Mouse (Mus musculus) MEL (cell line): ENCODE data around the gene Pcdh9. TPM values are rescaled to one million over a fixed set of nuclear protein-coding genes. Genes with fewer than 3 reads are reported as not detected.

Experiments used
- DNase-seq: peaks from one replicate; pipeline ENCODE4 v3.0.0; 2011; ENCODE audit warnings: low read depth, low spot score
- H3K27ac ChIP-seq: 2 replicates; pipeline ENCODE4 v1.5.1; 2012; ENCODE audit warnings: low read depth, mild to moderate bottlenecking, control low read depth, low read length, moderate library complexity; ENCODE audit not compliant: control insufficient read depth
- H3K27me3 ChIP-seq, 2 experiments: fragments of 150-350 bp in 1 of 2; sonication (generic) in 1 of 2; 2 replicates each; pipeline ENCODE4 v1.6.1; 2012; ENCODE audit warnings: low read length in 2 of 2, mild to moderate bottlenecking in 2 of 2, improper control_type of control experiment in 1 of 2, moderate library complexity in 1 of 2; ENCODE audit not compliant: insufficient read depth in 2 of 2, control insufficient read depth in 1 of 2
- H3K36me3 ChIP-seq, 2 experiments: 2 replicates each; pipeline ENCODE4 v1.6.1; 2012 to 2014; ENCODE audit warnings: low read length in 2 of 2, improper control_type of control experiment in 1 of 2, inconsistent platforms in 1 of 2, mild to moderate bottlenecking in 1 of 2; ENCODE audit not compliant: insufficient read depth in 2 of 2, control insufficient read depth in 1 of 2
- H3K4me1 ChIP-seq, 2 experiments: fragments of 150-350 bp in 1 of 2; sonication (generic) in 1 of 2; 2 replicates each; pipeline ENCODE4 v1.6.1; 2012; ENCODE audit warnings: low read length in 2 of 2, improper control_type of control experiment in 1 of 2, mild to moderate bottlenecking in 1 of 2; ENCODE audit not compliant: insufficient read depth in 2 of 2, control insufficient read depth in 1 of 2
- H3K4me3 ChIP-seq, 2 experiments: fragments of 150-350 bp in 1 of 2; sonication (generic) in 1 of 2; 2 replicates each; pipeline ENCODE4 v1.5.1; 2012; ENCODE audit warnings: low read depth in 2 of 2, low read length in 2 of 2, mild to moderate bottlenecking in 2 of 2, moderate library complexity in 2 of 2, control low read depth in 1 of 2, improper control_type of control experiment in 1 of 2; ENCODE audit not compliant: control insufficient read depth in 1 of 2, insufficient read depth in 1 of 2
- H3K79me2 ChIP-seq: 2 replicates; pipeline ENCODE4 v1.6.1; 2012; ENCODE audit warnings: mild to moderate bottlenecking, low read length, moderate library complexity; ENCODE audit not compliant: control insufficient read depth, poor library complexity, insufficient read depth
- H3K9ac ChIP-seq: 2 replicates; pipeline ENCODE4 v1.6.1; 2012; ENCODE audit warnings: low read depth, mild to moderate bottlenecking, control low read depth, low read length, moderate library complexity; ENCODE audit not compliant: control insufficient read depth, poor library complexity, severe bottlenecking
- H3K9me3 ChIP-seq: fragments of 150-350 bp; sonication (generic); replicated peaks from 2 replicates; pipeline ENCODE4 v1.6.1; 2012; ENCODE audit warnings: mild to moderate bottlenecking, low read length, improper control_type of control experiment, moderate library complexity; ENCODE audit not compliant: insufficient read depth
- CHD1 ChIP-seq: IDR thresholded peaks from 2 replicates; pipeline ENCODE4 v1.6.1; 2012; ENCODE audit warnings: low read depth, mild to moderate bottlenecking, inconsistent platforms, low read length, improper control_type of control experiment
- GATA1 ChIP-seq: IDR thresholded peaks from 2 replicates; pipeline ENCODE4 v1.6.1; 2011; ENCODE audit warnings: low read depth, low read length, improper control_type of control experiment
- HCFC1 ChIP-seq: IDR thresholded peaks from 2 replicates; pipeline ENCODE4 v1.6.1; 2012; ENCODE audit warnings: low read depth, mild to moderate bottlenecking, inconsistent platforms, low read length, improper control_type of control experiment, moderate library complexity
- MAFK ChIP-seq: IDR thresholded peaks from 2 replicates; pipeline ENCODE4 v1.6.1; 2011; ENCODE audit warnings: low read depth, mild to moderate bottlenecking, low read length, improper control_type of control experiment, borderline replicate concordance
- MAX ChIP-seq: IDR thresholded peaks from 2 replicates; pipeline ENCODE4 v1.6.1; 2011; ENCODE audit warnings: low read length, improper control_type of control experiment
- MEF2A ChIP-seq: IDR thresholded peaks from 2 replicates; pipeline ENCODE4 v1.6.1; 2014; ENCODE audit warnings: low read depth, mild to moderate bottlenecking, inconsistent platforms, low read length, improper control_type of control experiment; ENCODE audit not compliant: poor library complexity, insufficient replicate concordance, severe bottlenecking; ENCODE audit errors: extremely low read depth
- MXI1 ChIP-seq: IDR thresholded peaks from 2 replicates; pipeline ENCODE4 v1.6.1; 2011; ENCODE audit warnings: mild to moderate bottlenecking, low read depth, low read length, improper control_type of control experiment
- MYC ChIP-seq: IDR thresholded peaks from 2 replicates; pipeline ENCODE4 v1.6.1; 2011; ENCODE audit warnings: low read depth, mild to moderate bottlenecking, low read length, improper control_type of control experiment, moderate library complexity
- NELFE ChIP-seq: IDR thresholded peaks from 2 replicates; pipeline ENCODE4 v1.6.1; 2011; ENCODE audit warnings: low read depth, low read length, improper control_type of control experiment
- NRF1 ChIP-seq: IDR thresholded peaks from 2 replicates; pipeline ENCODE4 v1.6.1; 2014; ENCODE audit warnings: low read depth, mild to moderate bottlenecking, inconsistent platforms, low read length, improper control_type of control experiment, moderate library complexity; ENCODE audit not compliant: poor library complexity, insufficient read depth, severe bottlenecking
- RAD21 ChIP-seq: IDR thresholded peaks from 2 replicates; pipeline ENCODE4 v1.6.1; 2011; ENCODE audit warnings: mild to moderate bottlenecking, low read depth, low read length, improper control_type of control experiment
- SIN3A ChIP-seq: IDR thresholded peaks from 2 replicates; pipeline ENCODE4 v1.6.1; 2012; ENCODE audit warnings: low read length, improper control_type of control experiment, inconsistent platforms
- SMC3 ChIP-seq: IDR thresholded peaks from 2 replicates; pipeline ENCODE4 v1.6.1; 2011; ENCODE audit warnings: low read depth, low read length, improper control_type of control experiment
- TAL1 ChIP-seq: IDR thresholded peaks from 2 replicates; pipeline ENCODE4 v1.6.1; 2012; ENCODE audit warnings: mild to moderate bottlenecking, inconsistent platforms, low read length, moderate library complexity, mixed read lengths
- TBP ChIP-seq: IDR thresholded peaks from 2 replicates; pipeline ENCODE4 v1.8.0; 2011; ENCODE audit warnings: low read depth, low read length, improper control_type of control experiment
- TCF12 ChIP-seq: IDR thresholded peaks from 2 replicates; pipeline ENCODE4 v1.6.1; 2014; ENCODE audit warnings: low read depth, mild to moderate bottlenecking, inconsistent platforms, low read length, improper control_type of control experiment, moderate library complexity
- USF1 ChIP-seq: IDR thresholded peaks from 2 replicates; pipeline ENCODE4 v1.6.1; 2014; ENCODE audit warnings: low read depth, mild to moderate bottlenecking, inconsistent platforms, low read length, improper control_type of control experiment, moderate library complexity
- USF2 ChIP-seq, 2 experiments: IDR thresholded peaks; 2 replicates each; pipeline ENCODE4 v1.6.1; 2011 to 2012; ENCODE audit warnings: improper control_type of control experiment in 2 of 2, low read length in 2 of 2, borderline replicate concordance in 1 of 2, inconsistent platforms in 1 of 2, low read depth in 1 of 2, mild to moderate bottlenecking in 1 of 2; ENCODE audit not compliant: insufficient read depth in 1 of 2
- ZC3H11A ChIP-seq: IDR thresholded peaks from 2 replicates; pipeline ENCODE4 v1.6.1; 2012; ENCODE audit warnings: low read depth, mild to moderate bottlenecking, inconsistent platforms, low read length, improper control_type of control experiment
- ZNF384 ChIP-seq: IDR thresholded peaks from 2 replicates; pipeline ENCODE4 v1.6.1; 2012; ENCODE audit warnings: low read depth, mild to moderate bottlenecking, inconsistent platforms, low read length, improper control_type of control experiment
- polyA plus RNA-seq, 2 experiments: library from polyadenylated mRNA; stranded (reverse) in 1 of 2; unstranded in 1 of 2; fragments of >175 nt in 1 of 2; fragments of >200 nt in 1 of 2; gene quantifications; 2 replicates each; pipeline versions ENCODE4 v1.2.1 to v1.2.4; 2012; ENCODE audit warnings: low replicate concordance in 2 of 2, low read depth in 1 of 2; ENCODE audit not compliant: insufficient read length in 2 of 2, insufficient read depth in 1 of 2, missing spikeins in 1 of 2
- total RNA-seq: library from RNA; depleted of rRNA; stranded (reverse); fragments of 300-350 nt; gene quantifications from 2 replicates; pipeline ENCODE4 v1.2.3, GENCODE M21; 2012

Pcdh9 gene
- total and polyA plus RNA-seq, 3 experiments, result not detected

DNA sequence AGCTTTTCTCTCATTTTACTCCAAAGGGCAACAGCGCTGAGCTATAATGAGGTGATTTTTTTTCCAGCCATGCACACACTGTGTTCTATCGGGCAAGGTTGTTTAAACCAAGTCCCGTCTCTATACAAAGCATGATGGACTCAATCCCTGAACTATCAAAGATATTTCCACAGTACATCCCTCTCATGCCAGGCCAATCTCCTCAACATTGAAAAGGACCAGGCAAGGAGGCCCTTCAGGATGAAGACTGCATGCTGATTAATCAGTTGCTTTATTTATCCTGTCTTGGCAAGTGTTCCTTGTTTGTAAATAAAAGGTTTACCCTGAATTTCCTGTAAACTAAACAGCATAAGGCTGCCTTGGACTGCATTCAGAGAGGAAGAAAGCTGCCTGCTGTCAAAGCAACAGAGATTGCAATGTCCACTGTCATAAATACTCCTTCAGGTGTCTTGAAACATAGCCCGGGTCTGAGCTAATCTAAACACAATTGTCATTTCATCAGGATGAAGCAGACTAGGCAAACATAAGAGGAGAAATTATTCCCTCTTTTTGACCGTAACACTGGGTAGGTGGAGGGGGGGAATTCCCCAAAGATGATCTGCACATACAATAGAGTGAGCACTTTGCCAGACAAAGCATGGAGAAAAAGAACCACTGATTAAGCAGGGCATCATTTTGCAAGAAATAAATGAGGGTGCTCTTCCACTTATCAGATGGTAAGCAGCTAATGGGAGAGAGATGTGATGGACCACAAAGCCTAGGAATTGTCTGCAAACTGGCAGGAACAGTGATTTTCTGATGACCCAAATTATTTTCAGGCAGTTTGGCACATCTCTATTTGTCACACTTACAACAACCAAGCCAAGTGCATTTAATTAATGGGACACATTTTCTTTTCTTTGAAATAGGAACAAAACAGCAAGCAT is 822.8 kb downstream of the Pcdh9 start:
- Histone ChIP-seq H3K36me3 (no peaks in the 10 kb centered on the region), H3K9me3 (no peaks in the 10 kb centered on the region), H3K27ac (no peak overlapping the region), H3K79me2 (no peaks in the 10 kb centered on the region), H3K4me1 (no peaks in the 10 kb centered on the region), H3K4me3 (no peak overlapping the region), H3K27me3 (no peaks in the 10 kb centered on the region), H3K9ac (no peak overlapping the region)
- DNase-seq, result no peak
- TF ChIP-seq NRF1 (no peak), MAFK (no peak), USF2 (IDR thresholded peaks at IDR 0.05; ENCODE audit: borderline replicate concordance in 1 of 2, insufficient read depth in 1 of 2, low read depth in 1 of 2, low read length in 2 of 2) (no peak), MEF2A (no peak), MXI1 (no peak), GATA1 (no peak), CHD1 (no peak), SIN3A (no peak), TCF12 (no peak), MYC (no peak), HCFC1 (no peak), RAD21 (no peak), NELFE (no peak), USF1 (no peak), TAL1 (no peak), ZNF384 (no peak), TBP (no peak), SMC3 (no peak), ZC3H11A (no peak), MAX (no peak)
